Mouse (Mus musculus): ENCODE measurements around the gene Fkbpl. TPM values are rescaled to one million over a fixed set of nuclear protein-coding genes. Genes with fewer than 3 reads are reported as not detected.

The Fkbpl gene
- polyA plus RNA-seq (2015; fragmentation: Nextera tagmentation; extraction: Ambion mirVana): 17.5 and 17.7 TPM in 2 replicates

DNA sequence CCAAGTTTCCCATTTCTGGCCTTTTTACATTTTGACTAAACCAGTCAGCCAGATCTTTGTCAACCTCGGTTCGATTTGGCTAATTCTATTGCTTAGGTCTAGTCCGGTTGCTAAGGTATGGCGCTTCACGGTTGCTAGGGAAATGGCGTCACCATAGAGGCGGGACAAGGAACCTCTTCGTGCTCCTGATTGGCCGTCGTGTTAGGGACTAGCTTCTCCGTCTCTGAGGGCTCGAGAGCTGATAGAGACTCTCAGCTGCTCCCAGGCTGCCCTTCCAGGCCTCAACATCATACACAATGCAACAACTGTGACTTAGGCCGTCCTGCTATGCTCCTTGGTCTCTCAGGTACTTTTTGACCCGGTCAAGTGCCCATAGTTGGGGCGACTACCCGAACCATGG is at the start of gene Fkbpl:
Fkbpl (plus strand) TSS at position 157 of the 400 bp plus-strand sequence.
- Histone ChIP-seq H3K4me3 (ENCODE audit: low read length) (peak within 1 kb of the TSS; percentile 72), H3K9me3 (ENCODE audit: low read length) (no peaks in the 10 kb centered on the region), H3K9ac (replicated peaks; ENCODE audit: low read length) (peak within 1 kb of the TSS; percentile 82), H3K27me3 (ENCODE audit: insufficient read depth, low read length) (no peaks in the 10 kb centered on the region), H3K4me2 (replicated peaks; ENCODE audit: low read depth, low read length) (peak within 1 kb of the TSS; percentile 76), H3K4me1 (ENCODE audit: insufficient read depth, low read length) (peaks cover 32% of the 10 kb centered on the region), H3K36me3 (ENCODE audit: insufficient read depth, low read length) (peaks cover 6% of the 10 kb centered on the region; the same call in 1 of the 2 replicates), H3K27ac (ENCODE audit: low read length) (peak within 1 kb of the TSS; percentile 81)
- WGBS: 0% methylated on average over 16 of the region's 16 CpGs
- ATAC-seq (ENCODE audit: low FRiP score, low TSS enrichment): peak; percentile 76

GRCm38 (mm10) chr17:34596098-34596497 is 48.5 kb upstream of the Fkbpl start:
- H3K27me3 ChIP-seq (ENCODE audit: insufficient read depth, low read length): no peaks in the 10 kb centered on the region
- no peak overlapping the region; the same call in 1 of the 2 replicates for H3K9ac ChIP-seq (replicated peaks; ENCODE audit: low read length)
- ATAC-seq (ENCODE audit: low FRiP score, low TSS enrichment): no peak
- 45% methylated on average over 8 of the region's 8 CpGs for WGBS
- H3K9me3 ChIP-seq (ENCODE audit: low read length): no peaks in the 10 kb centered on the region
- no peak overlapping the region for H3K4me3 ChIP-seq (ENCODE audit: low read length)
- peaks cover 62% of the 10 kb centered on the region for H3K4me1 ChIP-seq (ENCODE audit: insufficient read depth, low read length)
- no peak overlapping the region; the same call in 1 of the 2 replicates for H3K27ac ChIP-seq (ENCODE audit: low read length)
- H3K4me2 ChIP-seq (replicated peaks; ENCODE audit: low read depth, low read length): peak overlapping the region; percentile 95; the same call in 1 of the 2 replicates
- H3K36me3 ChIP-seq (ENCODE audit: insufficient read depth, low read length): peaks cover 28% of the 10 kb centered on the region

DNA sequence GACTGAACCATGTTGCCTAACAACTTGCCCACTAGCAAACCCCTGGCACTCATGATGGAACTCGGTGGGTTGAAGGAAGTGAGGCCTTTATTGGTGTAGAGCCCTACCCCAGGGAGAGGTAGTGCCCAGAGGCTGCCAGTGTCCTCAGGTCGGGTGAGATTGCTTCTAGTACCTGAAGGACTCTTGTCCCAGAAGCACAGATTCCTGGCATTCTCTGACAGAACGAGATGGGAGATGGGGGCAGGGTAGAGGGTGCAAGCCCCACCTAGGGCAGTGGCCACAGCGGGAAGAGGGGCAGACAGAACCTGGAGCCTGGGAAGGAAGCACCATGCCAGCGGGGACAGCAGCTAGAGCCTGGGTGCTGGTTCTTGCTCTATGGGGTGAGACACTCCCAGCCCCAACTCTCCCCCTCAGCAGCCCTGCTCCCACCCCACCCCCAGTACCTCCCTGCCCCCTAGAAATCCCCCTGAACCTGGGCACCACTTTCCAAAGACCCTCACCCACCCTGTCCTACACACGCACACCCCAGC is 46.9 kb upstream of the Fkbpl start, which contains the start of gene Ager:
Ager (plus strand) TSS at position 297 of the 530 bp plus-strand sequence.
- H3K36me3 ChIP-seq (ENCODE audit: insufficient read depth, low read length): peaks cover 33% of the 10 kb centered on the region
- H3K9ac ChIP-seq (replicated peaks; ENCODE audit: low read length): peak within 1 kb of the TSS; percentile 56
- H3K4me1 ChIP-seq (ENCODE audit: insufficient read depth, low read length): peaks cover 64% of the 10 kb centered on the region
- WGBS: 26% methylated on average over 5 of the region's 6 CpGs
- peak within 1 kb of the TSS; percentile 74 for H3K27ac ChIP-seq (ENCODE audit: low read length)
- no peaks in the 10 kb centered on the region for H3K9me3 ChIP-seq (ENCODE audit: low read length)
- H3K27me3 ChIP-seq (ENCODE audit: insufficient read depth, low read length): no peaks in the 10 kb centered on the region
- no peak within 1 kb of the TSS for H3K4me3 ChIP-seq (ENCODE audit: low read length)
- H3K4me2 ChIP-seq (replicated peaks; ENCODE audit: low read depth, low read length): peak within 1 kb of the TSS; percentile 10; the same call in 1 of the 2 replicates
- ATAC-seq (ENCODE audit: low FRiP score, low TSS enrichment): no peak

DNA sequence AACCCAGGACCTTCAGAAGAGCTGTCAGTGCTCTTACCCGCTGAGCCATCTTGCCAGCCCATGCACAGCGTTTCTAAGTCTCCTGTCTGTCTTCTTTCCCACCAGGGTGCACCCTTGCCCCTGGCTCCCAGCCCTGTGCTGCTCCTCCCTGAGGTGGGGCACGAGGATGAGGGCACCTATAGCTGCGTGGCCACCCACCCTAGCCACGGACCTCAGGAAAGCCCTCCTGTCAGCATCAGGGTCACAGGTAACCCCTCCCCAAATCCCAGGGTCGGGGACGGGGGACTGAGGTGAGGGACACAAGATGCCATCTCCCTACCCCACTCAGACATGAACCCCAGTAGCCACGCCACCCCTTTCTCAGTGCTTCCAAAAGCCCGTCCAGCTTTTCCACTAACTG is 44.7 kb upstream of the Fkbpl start:
- Histone ChIP-seq H3K9me3 (ENCODE audit: low read length) (no peaks in the 10 kb centered on the region), H3K36me3 (ENCODE audit: insufficient read depth, low read length) (peaks cover 27% of the 10 kb centered on the region), H3K27ac (ENCODE audit: low read length) (no peak overlapping the region), H3K9ac (replicated peaks; ENCODE audit: low read length) (no peak overlapping the region), H3K4me1 (ENCODE audit: insufficient read depth, low read length) (peaks cover 55% of the 10 kb centered on the region), H3K4me2 (replicated peaks; ENCODE audit: low read depth, low read length) (no peak overlapping the region), H3K4me3 (ENCODE audit: low read length) (no peak overlapping the region), H3K27me3 (ENCODE audit: insufficient read depth, low read length) (no peaks in the 10 kb centered on the region)
- no peak for ATAC-seq (ENCODE audit: low FRiP score, low TSS enrichment)
- WGBS: 80% methylated on average over 9 of the region's 9 CpGs

- Histone ChIP-seq H3K9ac (replicated peaks; ENCODE audit: low read length) (no peak overlapping the region), H3K36me3 (ENCODE audit: insufficient read depth, low read length) (peaks cover 13% of the 10 kb centered on the region), H3K4me1 (ENCODE audit: insufficient read depth, low read length) (peaks cover 46% of the 10 kb centered on the region), H3K27me3 (ENCODE audit: insufficient read depth, low read length) (no peaks in the 10 kb centered on the region), H3K4me2 (replicated peaks; ENCODE audit: low read depth, low read length) (0 out of 2 replicates have a peak overlapping the region, but pooled peaks have one; percentile 86), H3K9me3 (ENCODE audit: low read length) (no peaks in the 10 kb centered on the region), H3K4me3 (ENCODE audit: low read length) (no peak overlapping the region), H3K27ac (ENCODE audit: low read length) (no peak overlapping the region)
- 84% methylated on average over 12 of the region's 12 CpGs for WGBS
- ATAC-seq (ENCODE audit: low FRiP score, low TSS enrichment): no peak
Observed at GRCm38 (mm10) chr17:34601796-34602195, 42.8 kb upstream of the Fkbpl start.

- no peaks in the 10 kb centered on the region for H3K27me3 ChIP-seq (ENCODE audit: insufficient read depth, low read length)
- under 1% methylated on average over 30 of the region's 30 CpGs for WGBS
- peak within 1 kb of the TSS; percentile 70 for H3K4me3 ChIP-seq (ENCODE audit: low read length)
- H3K4me2 ChIP-seq (replicated peaks; ENCODE audit: low read depth, low read length): peak within 1 kb of the TSS; percentile 89
- peak within 1 kb of the TSS; percentile 90 for H3K9ac ChIP-seq (replicated peaks; ENCODE audit: low read length)
- H3K9me3 ChIP-seq (ENCODE audit: low read length): no peaks in the 10 kb centered on the region
- peak; percentile 97 for ATAC-seq (ENCODE audit: low FRiP score, low TSS enrichment)
- H3K4me1 ChIP-seq (ENCODE audit: insufficient read depth, low read length): peaks cover 48% of the 10 kb centered on the region
- peaks cover 13% of the 10 kb centered on the region for H3K36me3 ChIP-seq (ENCODE audit: insufficient read depth, low read length)
- peak within 1 kb of the TSS; percentile 97 for H3K27ac ChIP-seq (ENCODE audit: low read length)
Observed at GRCm38 (mm10) chr17:34603375-34604060, 41.0 kb upstream of the Fkbpl start, which contains the start of gene Rnf5. TSS of gene Rnf5 (minus strand) at chr17:34603690.

GRCm38 (mm10) chr17:34604061-34604508 is 40.5 kb upstream of the Fkbpl start, which contains the start of gene Agpat1:
TSS of gene Agpat1 (plus strand) at chr17:34604262.
- WGBS: 0% methylated on average over 35 of the region's 35 CpGs
- H3K4me3 ChIP-seq (ENCODE audit: low read length): peak within 1 kb of the TSS; percentile 70
- peaks cover 13% of the 10 kb centered on the region for H3K36me3 ChIP-seq (ENCODE audit: insufficient read depth, low read length)
- peaks cover 51% of the 10 kb centered on the region for H3K4me1 ChIP-seq (ENCODE audit: insufficient read depth, low read length)
- ATAC-seq (ENCODE audit: low FRiP score, low TSS enrichment): peak; percentile 92
- no peaks in the 10 kb centered on the region for H3K27me3 ChIP-seq (ENCODE audit: insufficient read depth, low read length)
- H3K4me2 ChIP-seq (replicated peaks; ENCODE audit: low read depth, low read length): peak within 1 kb of the TSS; percentile 89
- peak within 1 kb of the TSS; percentile 90 for H3K9ac ChIP-seq (replicated peaks; ENCODE audit: low read length)
- H3K27ac ChIP-seq (ENCODE audit: low read length): peak within 1 kb of the TSS; percentile 97
- H3K9me3 ChIP-seq (ENCODE audit: low read length): no peaks in the 10 kb centered on the region

DNA sequence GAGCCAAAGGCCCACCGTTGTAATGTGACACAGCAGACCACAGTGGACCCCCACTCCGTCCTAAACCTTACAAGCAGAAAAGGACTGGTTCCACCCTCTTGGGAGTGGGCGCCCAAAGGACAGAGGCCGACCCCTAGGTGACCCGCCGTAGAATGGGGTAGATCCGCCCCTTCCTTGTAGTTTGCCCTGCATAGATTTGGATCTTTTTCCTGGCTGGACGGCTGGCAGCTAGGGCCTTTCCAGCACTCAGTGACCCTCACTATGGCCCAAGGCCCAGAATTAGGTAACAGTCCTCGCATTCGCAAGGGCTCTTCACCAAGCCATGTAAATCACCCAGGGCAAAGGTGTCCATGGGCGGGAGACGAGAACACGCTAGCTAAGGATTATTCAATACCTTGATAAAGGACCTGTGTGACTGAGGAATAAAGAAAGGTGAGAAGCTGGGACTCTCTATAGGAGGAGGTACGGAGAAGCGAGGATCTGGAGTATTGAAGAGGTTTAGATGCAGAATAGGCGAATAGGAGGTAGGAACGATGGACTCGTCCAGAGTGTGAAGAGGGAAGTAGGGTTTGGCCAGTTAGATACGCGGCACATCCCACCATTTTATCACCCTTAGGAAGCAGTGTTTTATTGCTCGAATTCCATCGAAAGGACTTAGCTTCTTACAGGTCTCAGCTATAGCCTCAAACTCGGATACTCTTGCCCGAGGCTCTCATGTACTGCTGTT is 39.9 kb upstream of the Fkbpl start:
- H3K4me1 ChIP-seq (ENCODE audit: insufficient read depth, low read length): peaks cover 50% of the 10 kb centered on the region
- peak overlapping the region; percentile 64 for H3K4me3 ChIP-seq (ENCODE audit: low read length)
- H3K27me3 ChIP-seq (ENCODE audit: insufficient read depth, low read length): no peaks in the 10 kb centered on the region
- H3K4me2 ChIP-seq (replicated peaks; ENCODE audit: low read depth, low read length): peak overlapping the region; percentile 89
- H3K9ac ChIP-seq (replicated peaks; ENCODE audit: low read length): peak overlapping the region; percentile 90
- no peaks in the 10 kb centered on the region for H3K9me3 ChIP-seq (ENCODE audit: low read length)
- peak overlapping the region; percentile 97 for H3K27ac ChIP-seq (ENCODE audit: low read length)
- peaks cover 13% of the 10 kb centered on the region for H3K36me3 ChIP-seq (ENCODE audit: insufficient read depth, low read length)
- 10% methylated on average over 24 of the region's 24 CpGs for WGBS
- ATAC-seq (ENCODE audit: low FRiP score, low TSS enrichment): no peak; the same call in none of the 2 replicates

DNA sequence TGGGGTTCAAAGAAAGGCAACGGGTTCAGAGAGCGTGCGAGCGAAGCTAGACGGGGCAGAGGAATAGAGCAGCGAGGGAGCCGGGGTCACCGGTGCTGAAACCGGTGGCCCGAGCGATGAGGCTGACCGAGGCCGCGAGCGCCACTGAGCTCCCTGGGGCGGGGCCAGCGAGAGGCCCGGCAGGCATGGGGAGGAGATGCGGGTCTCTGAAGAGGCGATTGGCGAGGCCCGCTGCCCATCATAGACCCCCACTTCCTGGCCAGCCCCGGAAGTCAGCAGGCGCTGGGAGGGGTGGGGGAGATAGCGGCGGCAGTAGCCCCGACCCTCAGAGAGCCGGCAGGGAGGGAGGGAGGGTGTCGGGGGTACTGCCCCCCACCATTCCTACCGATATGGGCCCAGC is 39.0 kb upstream of the Fkbpl start:
- H3K9me3 ChIP-seq (ENCODE audit: low read length): no peaks in the 10 kb centered on the region
- peaks cover 12% of the 10 kb centered on the region for H3K36me3 ChIP-seq (ENCODE audit: insufficient read depth, low read length)
- H3K9ac ChIP-seq (replicated peaks; ENCODE audit: low read length): peak overlapping the region; percentile 90
- under 1% methylated on average over 26 of the region's 30 CpGs for WGBS
- no peaks in the 10 kb centered on the region for H3K27me3 ChIP-seq (ENCODE audit: insufficient read depth, low read length)
- H3K27ac ChIP-seq (ENCODE audit: low read length): peak overlapping the region; percentile 97
- peak overlapping the region; percentile 89 for H3K4me2 ChIP-seq (replicated peaks; ENCODE audit: low read depth, low read length)
- H3K4me1 ChIP-seq (ENCODE audit: insufficient read depth, low read length): peaks cover 50% of the 10 kb centered on the region
- peak; percentile 46 for ATAC-seq (ENCODE audit: low FRiP score, low TSS enrichment)
- H3K4me3 ChIP-seq (ENCODE audit: low read length): peak overlapping the region; percentile 64
